Mouse (Mus musculus): ENCODE measurements around the gene Psap. TPM values are rescaled to one million over a fixed set of nuclear protein-coding genes. Genes with fewer than 3 reads are reported as not detected.

Gene Psap
- polyA plus RNA-seq, 1 experiment from 2014 or later = 235 TPM

- no peak for ATAC-seq
- no peak overlapping the region for H3K27ac ChIP-seq (ENCODE audit: low read length)
Observed at GRCm38 (mm10) chr10:60303419-60303818, 26.0 kb downstream of the Psap start.

GRCm38 (mm10) chr10:60304854-60305628, 27.6 kb downstream of the Psap start:
- Histone ChIP-seq H3K4me3 (ENCODE audit: low read depth, low read length) (no peak overlapping the region), H3K27me3 (ENCODE audit: control insufficient read depth, insufficient read depth, low read depth, low read length) (no peaks in the 10 kb centered on the region), H3K4me2 (ENCODE audit: low read length) (no peak overlapping the region), H3K36me3 (ENCODE audit: control insufficient read depth, insufficient read depth, low read length) (peaks cover 15% of the 10 kb centered on the region), H3K4me1 (ENCODE audit: control insufficient read depth, insufficient read depth, low read length) (no peaks in the 10 kb centered on the region), H3K27ac (ENCODE audit: low read length) (no peak overlapping the region), H3K9ac (ENCODE audit: low read depth, low read length) (no peak overlapping the region), H3K9me3 (replicated peaks; ENCODE audit: control insufficient read depth, low read length, poor library complexity, severe bottlenecking) (no peaks in the 10 kb centered on the region)
- 64% methylated on average over 15 of the region's 15 CpGs for WGBS
- ATAC-seq = peak; percentile 84

More at GRCm38 (mm10) chr10:60303419-60303818, 26.0 kb downstream of the Psap start:
- H3K9ac ChIP-seq (ENCODE audit: low read depth, low read length) = no peak overlapping the region
- 84% methylated on average over 17 of the region's 17 CpGs for WGBS
- no peak overlapping the region for H3K4me3 ChIP-seq (ENCODE audit: low read depth, low read length)
- peaks cover 29% of the 10 kb centered on the region for H3K36me3 ChIP-seq (ENCODE audit: control insufficient read depth, insufficient read depth, low read length)
- H3K27me3 ChIP-seq (ENCODE audit: control insufficient read depth, insufficient read depth, low read depth, low read length) = no peaks in the 10 kb centered on the region
- no peaks in the 10 kb centered on the region for H3K4me1 ChIP-seq (ENCODE audit: control insufficient read depth, insufficient read depth, low read length)
- no peak overlapping the region for H3K4me2 ChIP-seq (ENCODE audit: low read length)
- no peaks in the 10 kb centered on the region for H3K9me3 ChIP-seq (replicated peaks; ENCODE audit: control insufficient read depth, low read length, poor library complexity, severe bottlenecking)

GRCm38 (mm10) chr10:60310629-60311028, 33.2 kb downstream of the Psap start:
- H3K27ac ChIP-seq (ENCODE audit: low read length) = no peak overlapping the region
- H3K36me3 ChIP-seq (ENCODE audit: control insufficient read depth, insufficient read depth, low read length) = no peaks in the 10 kb centered on the region
- no peak overlapping the region for H3K4me3 ChIP-seq (ENCODE audit: low read depth, low read length)
- no peak overlapping the region for H3K9ac ChIP-seq (ENCODE audit: low read depth, low read length)
- no peaks in the 10 kb centered on the region for H3K9me3 ChIP-seq (replicated peaks; ENCODE audit: control insufficient read depth, low read length, poor library complexity, severe bottlenecking)
- 94% methylated on average over 13 of the region's 13 CpGs for WGBS
- no peak for ATAC-seq
- H3K27me3 ChIP-seq (ENCODE audit: control insufficient read depth, insufficient read depth, low read depth, low read length) = no peaks in the 10 kb centered on the region
- no peaks in the 10 kb centered on the region for H3K4me1 ChIP-seq (ENCODE audit: control insufficient read depth, insufficient read depth, low read length)
- H3K4me2 ChIP-seq (ENCODE audit: low read length) = no peak overlapping the region

- Histone ChIP-seq H3K27ac (ENCODE audit: low read length) (no peak overlapping the region), H3K27me3 (ENCODE audit: control insufficient read depth, insufficient read depth, low read depth, low read length) (no peaks in the 10 kb centered on the region), H3K9me3 (replicated peaks; ENCODE audit: control insufficient read depth, low read length, poor library complexity, severe bottlenecking) (no peaks in the 10 kb centered on the region), H3K4me3 (ENCODE audit: low read depth, low read length) (no peak overlapping the region), H3K9ac (ENCODE audit: low read depth, low read length) (no peak overlapping the region), H3K36me3 (ENCODE audit: control insufficient read depth, insufficient read depth, low read length) (no peaks in the 10 kb centered on the region), H3K4me2 (ENCODE audit: low read length) (no peak overlapping the region), H3K4me1 (ENCODE audit: control insufficient read depth, insufficient read depth, low read length) (no peaks in the 10 kb centered on the region)
- WGBS = 87% methylated on average over 5 of the region's 5 CpGs
- no peak for ATAC-seq
Observed at GRCm38 (mm10) chr10:60313606-60314005, 36.2 kb downstream of the Psap start.

GRCm38 (mm10) chr10:60316166-60316565, 38.7 kb downstream of the Psap start:
- no peaks in the 10 kb centered on the region for H3K27me3 ChIP-seq (ENCODE audit: control insufficient read depth, insufficient read depth, low read depth, low read length)
- no peak for ATAC-seq
- H3K36me3 ChIP-seq (ENCODE audit: control insufficient read depth, insufficient read depth, low read length) = no peaks in the 10 kb centered on the region
- no peak overlapping the region for H3K9ac ChIP-seq (ENCODE audit: low read depth, low read length)
- H3K9me3 ChIP-seq (replicated peaks; ENCODE audit: control insufficient read depth, low read length, poor library complexity, severe bottlenecking) = no peaks in the 10 kb centered on the region
- no peaks in the 10 kb centered on the region for H3K4me1 ChIP-seq (ENCODE audit: control insufficient read depth, insufficient read depth, low read length)
- 92% methylated on average over 4 of the region's 4 CpGs for WGBS
- no peak overlapping the region for H3K27ac ChIP-seq (ENCODE audit: low read length)
- no peak overlapping the region for H3K4me2 ChIP-seq (ENCODE audit: low read length)
- no peak overlapping the region for H3K4me3 ChIP-seq (ENCODE audit: low read depth, low read length)

GRCm38 (mm10) chr10:60328963-60329650, 51.7 kb downstream of the Psap start:
- WGBS = 80% methylated on average over 11 of the region's 11 CpGs

GRCm38 (mm10) chr10:60334583-60334982, 57.2 kb downstream of the Psap start:
- Histone ChIP-seq H3K4me3 (ENCODE audit: low read depth, low read length) (no peak overlapping the region), H3K4me1 (ENCODE audit: control insufficient read depth, insufficient read depth, low read length) (no peaks in the 10 kb centered on the region), H3K9ac (ENCODE audit: low read depth, low read length) (no peak overlapping the region), H3K27me3 (ENCODE audit: control insufficient read depth, insufficient read depth, low read depth, low read length) (no peaks in the 10 kb centered on the region), H3K27ac (ENCODE audit: low read length) (no peak overlapping the region), H3K4me2 (ENCODE audit: low read length) (no peak overlapping the region), H3K36me3 (ENCODE audit: control insufficient read depth, insufficient read depth, low read length) (no peaks in the 10 kb centered on the region), H3K9me3 (replicated peaks; ENCODE audit: control insufficient read depth, low read length, poor library complexity, severe bottlenecking) (no peaks in the 10 kb centered on the region)
- 83% methylated on average over 7 of the region's 7 CpGs for WGBS
- no peak for ATAC-seq

More at GRCm38 (mm10) chr10:60328963-60329650, 51.7 kb downstream of the Psap start:
- Histone ChIP-seq H3K4me2 (ENCODE audit: low read length) (no peak overlapping the region), H3K4me3 (ENCODE audit: low read depth, low read length) (no peak overlapping the region), H3K9me3 (replicated peaks; ENCODE audit: control insufficient read depth, low read length, poor library complexity, severe bottlenecking) (no peaks in the 10 kb centered on the region), H3K4me1 (ENCODE audit: control insufficient read depth, insufficient read depth, low read length) (no peaks in the 10 kb centered on the region), H3K9ac (ENCODE audit: low read depth, low read length) (no peak overlapping the region), H3K27ac (ENCODE audit: low read length) (no peak overlapping the region), H3K36me3 (ENCODE audit: control insufficient read depth, insufficient read depth, low read length) (no peaks in the 10 kb centered on the region), H3K27me3 (ENCODE audit: control insufficient read depth, insufficient read depth, low read depth, low read length) (no peaks in the 10 kb centered on the region)
- ATAC-seq = no peak

GRCm38 (mm10) chr10:60335021-60335420, 57.6 kb downstream of the Psap start:
- WGBS = 96% methylated on average over 4 of the region's 4 CpGs
- Histone ChIP-seq H3K9me3 (replicated peaks; ENCODE audit: control insufficient read depth, low read length, poor library complexity, severe bottlenecking) (no peaks in the 10 kb centered on the region), H3K27ac (ENCODE audit: low read length) (no peak overlapping the region), H3K9ac (ENCODE audit: low read depth, low read length) (no peak overlapping the region), H3K4me3 (ENCODE audit: low read depth, low read length) (no peak overlapping the region), H3K4me2 (ENCODE audit: low read length) (no peak overlapping the region), H3K27me3 (ENCODE audit: control insufficient read depth, insufficient read depth, low read depth, low read length) (no peaks in the 10 kb centered on the region), H3K4me1 (ENCODE audit: control insufficient read depth, insufficient read depth, low read length) (no peaks in the 10 kb centered on the region), H3K36me3 (ENCODE audit: control insufficient read depth, insufficient read depth, low read length) (no peaks in the 10 kb centered on the region)
- no peak for ATAC-seq

GRCm38 (mm10) chr10:60341528-60341927, 64.1 kb downstream of the Psap start:
- H3K4me2 ChIP-seq (ENCODE audit: low read length) = no peak overlapping the region
- H3K4me1 ChIP-seq (ENCODE audit: control insufficient read depth, insufficient read depth, low read length) = no peaks in the 10 kb centered on the region; the same call in 1 of the 2 replicates
- H3K27me3 ChIP-seq (ENCODE audit: control insufficient read depth, insufficient read depth, low read depth, low read length) = peaks cover 4% of the 10 kb centered on the region
- H3K27ac ChIP-seq (ENCODE audit: low read length) = no peak overlapping the region
- no peak overlapping the region for H3K4me3 ChIP-seq (ENCODE audit: low read depth, low read length)
- H3K9ac ChIP-seq (ENCODE audit: low read depth, low read length) = no peak overlapping the region
- H3K9me3 ChIP-seq (replicated peaks; ENCODE audit: control insufficient read depth, low read length, poor library complexity, severe bottlenecking) = no peaks in the 10 kb centered on the region
- H3K36me3 ChIP-seq (ENCODE audit: control insufficient read depth, insufficient read depth, low read length) = no peaks in the 10 kb centered on the region
- 84% methylated on average over 9 of the region's 9 CpGs for WGBS
- ATAC-seq = no peak
